Mouse (Mus musculus) MEL (cell line): ENCODE measurements around the gene Crisp4. TPM values are rescaled to one million over a fixed set of nuclear protein-coding genes. Genes with fewer than 3 reads are reported as not detected.

Experiments used
- DNase-seq: peaks from one replicate; pipeline ENCODE4 v3.0.0; 2011; ENCODE audit warnings: low read depth, low spot score
- H3K27ac ChIP-seq: 2 replicates; pipeline ENCODE4 v1.5.1; 2012; ENCODE audit warnings: low read depth, mild to moderate bottlenecking, control low read depth, low read length, moderate library complexity; ENCODE audit not compliant: control insufficient read depth
- H3K27me3 ChIP-seq, 2 experiments: fragments of 150-350 bp in 1 of 2; sonication (generic) in 1 of 2; 2 replicates each; pipeline ENCODE4 v1.6.1; 2012; ENCODE audit warnings: low read length in 2 of 2, mild to moderate bottlenecking in 2 of 2, improper control_type of control experiment in 1 of 2, moderate library complexity in 1 of 2; ENCODE audit not compliant: insufficient read depth in 2 of 2, control insufficient read depth in 1 of 2
- H3K36me3 ChIP-seq, 2 experiments: 2 replicates each; pipeline ENCODE4 v1.6.1; 2012 to 2014; ENCODE audit warnings: low read length in 2 of 2, improper control_type of control experiment in 1 of 2, inconsistent platforms in 1 of 2, mild to moderate bottlenecking in 1 of 2; ENCODE audit not compliant: insufficient read depth in 2 of 2, control insufficient read depth in 1 of 2
- H3K4me1 ChIP-seq, 2 experiments: fragments of 150-350 bp in 1 of 2; sonication (generic) in 1 of 2; 2 replicates each; pipeline ENCODE4 v1.6.1; 2012; ENCODE audit warnings: low read length in 2 of 2, improper control_type of control experiment in 1 of 2, mild to moderate bottlenecking in 1 of 2; ENCODE audit not compliant: insufficient read depth in 2 of 2, control insufficient read depth in 1 of 2
- H3K4me3 ChIP-seq, 2 experiments: fragments of 150-350 bp in 1 of 2; sonication (generic) in 1 of 2; 2 replicates each; pipeline ENCODE4 v1.5.1; 2012; ENCODE audit warnings: low read depth in 2 of 2, low read length in 2 of 2, mild to moderate bottlenecking in 2 of 2, moderate library complexity in 2 of 2, control low read depth in 1 of 2, improper control_type of control experiment in 1 of 2; ENCODE audit not compliant: control insufficient read depth in 1 of 2, insufficient read depth in 1 of 2
- H3K79me2 ChIP-seq: 2 replicates; pipeline ENCODE4 v1.6.1; 2012; ENCODE audit warnings: mild to moderate bottlenecking, low read length, moderate library complexity; ENCODE audit not compliant: control insufficient read depth, poor library complexity, insufficient read depth
- H3K9ac ChIP-seq: 2 replicates; pipeline ENCODE4 v1.6.1; 2012; ENCODE audit warnings: low read depth, mild to moderate bottlenecking, control low read depth, low read length, moderate library complexity; ENCODE audit not compliant: control insufficient read depth, poor library complexity, severe bottlenecking
- H3K9me3 ChIP-seq: fragments of 150-350 bp; sonication (generic); replicated peaks from 2 replicates; pipeline ENCODE4 v1.6.1; 2012; ENCODE audit warnings: mild to moderate bottlenecking, low read length, improper control_type of control experiment, moderate library complexity; ENCODE audit not compliant: insufficient read depth
- BHLHE40 ChIP-seq: IDR thresholded peaks from 2 replicates; pipeline ENCODE4 v1.6.1; 2012; ENCODE audit warnings: low read depth, mild to moderate bottlenecking, inconsistent platforms, low read length, improper control_type of control experiment, borderline replicate concordance
- CHD1 ChIP-seq: IDR thresholded peaks from 2 replicates; pipeline ENCODE4 v1.6.1; 2012; ENCODE audit warnings: low read depth, mild to moderate bottlenecking, inconsistent platforms, low read length, improper control_type of control experiment
- CHD2 ChIP-seq: IDR thresholded peaks from 2 replicates; pipeline ENCODE4 v1.6.1; 2011; ENCODE audit warnings: low read length, improper control_type of control experiment
- ELF1 ChIP-seq: IDR thresholded peaks from 2 replicates; pipeline ENCODE4 v1.6.1; 2014; ENCODE audit warnings: low read depth, mild to moderate bottlenecking, inconsistent platforms, low read length, improper control_type of control experiment, moderate library complexity
- GATA1 ChIP-seq: IDR thresholded peaks from 2 replicates; pipeline ENCODE4 v1.6.1; 2011; ENCODE audit warnings: low read depth, low read length, improper control_type of control experiment
- HCFC1 ChIP-seq: IDR thresholded peaks from 2 replicates; pipeline ENCODE4 v1.6.1; 2012; ENCODE audit warnings: low read depth, mild to moderate bottlenecking, inconsistent platforms, low read length, improper control_type of control experiment, moderate library complexity
- JUND ChIP-seq: IDR thresholded peaks from 2 replicates; pipeline ENCODE4 v1.6.1; 2011; ENCODE audit warnings: low read depth, mild to moderate bottlenecking, improper control_type of control experiment, low read length
- MAFK ChIP-seq: IDR thresholded peaks from 2 replicates; pipeline ENCODE4 v1.6.1; 2011; ENCODE audit warnings: low read depth, mild to moderate bottlenecking, low read length, improper control_type of control experiment, borderline replicate concordance
- MAX ChIP-seq: IDR thresholded peaks from 2 replicates; pipeline ENCODE4 v1.6.1; 2011; ENCODE audit warnings: low read length, improper control_type of control experiment
- MYB ChIP-seq: IDR thresholded peaks from 2 replicates; pipeline ENCODE4 v1.6.1; 2011; ENCODE audit warnings: mild to moderate bottlenecking, low read depth, low read length, improper control_type of control experiment
- MYC ChIP-seq: IDR thresholded peaks from 2 replicates; pipeline ENCODE4 v1.6.1; 2011; ENCODE audit warnings: low read depth, mild to moderate bottlenecking, low read length, improper control_type of control experiment, moderate library complexity
- POLR2AphosphoS5 ChIP-seq: IDR thresholded peaks from 2 replicates; pipeline ENCODE4 v1.6.1; 2012; ENCODE audit warnings: low read depth, borderline replicate concordance, mild to moderate bottlenecking, inconsistent platforms, low read length, moderate library complexity, mixed read lengths
- SIN3A ChIP-seq: IDR thresholded peaks from 2 replicates; pipeline ENCODE4 v1.6.1; 2012; ENCODE audit warnings: low read length, improper control_type of control experiment, inconsistent platforms
- TBP ChIP-seq: IDR thresholded peaks from 2 replicates; pipeline ENCODE4 v1.8.0; 2011; ENCODE audit warnings: low read depth, low read length, improper control_type of control experiment
- UBTF ChIP-seq: IDR thresholded peaks from 2 replicates; pipeline ENCODE4 v1.6.1; 2012; ENCODE audit warnings: low read depth, mild to moderate bottlenecking, inconsistent platforms, low read length, improper control_type of control experiment, moderate library complexity, borderline replicate concordance; ENCODE audit not compliant: insufficient read depth
- USF2 ChIP-seq, 2 experiments: IDR thresholded peaks; 2 replicates each; pipeline ENCODE4 v1.6.1; 2011 to 2012; ENCODE audit warnings: improper control_type of control experiment in 2 of 2, low read length in 2 of 2, borderline replicate concordance in 1 of 2, inconsistent platforms in 1 of 2, low read depth in 1 of 2, mild to moderate bottlenecking in 1 of 2; ENCODE audit not compliant: insufficient read depth in 1 of 2
- ZC3H11A ChIP-seq: IDR thresholded peaks from 2 replicates; pipeline ENCODE4 v1.6.1; 2012; ENCODE audit warnings: low read depth, mild to moderate bottlenecking, inconsistent platforms, low read length, improper control_type of control experiment
- ZKSCAN1 ChIP-seq: IDR thresholded peaks from 2 replicates; pipeline ENCODE4 v1.6.1; 2012; ENCODE audit warnings: low read depth, mild to moderate bottlenecking, inconsistent platforms, low read length, improper control_type of control experiment, moderate library complexity
- ZMIZ1 ChIP-seq: IDR thresholded peaks from 2 replicates; pipeline ENCODE4 v1.6.1; 2012; ENCODE audit warnings: low read depth, mild to moderate bottlenecking, inconsistent platforms, low read length, improper control_type of control experiment, moderate library complexity
- polyA plus RNA-seq, 2 experiments: library from polyadenylated mRNA; stranded (reverse) in 1 of 2; unstranded in 1 of 2; fragments of >175 nt in 1 of 2; fragments of >200 nt in 1 of 2; gene quantifications; 2 replicates each; pipeline versions ENCODE4 v1.2.1 to v1.2.4; 2012; ENCODE audit warnings: low replicate concordance in 2 of 2, low read depth in 1 of 2; ENCODE audit not compliant: insufficient read length in 2 of 2, insufficient read depth in 1 of 2, missing spikeins in 1 of 2
- total RNA-seq: library from RNA; depleted of rRNA; stranded (reverse); fragments of 300-350 nt; gene quantifications from 2 replicates; pipeline ENCODE4 v1.2.3, GENCODE M21; 2012

The Crisp4 gene
- total and polyA plus RNA-seq, 3 experiments: not detected

GRCm38 (mm10) chr1:18190714-18191712 lies 45.3 kb upstream of the Crisp4 start:
- Histone ChIP-seq H3K36me3 (no peaks in the 10 kb centered on the region), H3K4me1 (no peaks in the 10 kb centered on the region), H3K9ac (no peak overlapping the region), H3K27ac (no peak overlapping the region), H3K9me3 (no peaks in the 10 kb centered on the region), H3K4me3 (no peak overlapping the region), H3K79me2 (no peaks in the 10 kb centered on the region), H3K27me3 (no peaks in the 10 kb centered on the region)
- no peak for DNase-seq
- TF ChIP-seq ZKSCAN1: no peak
- TF ChIP-seq UBTF: no peak
- no peak for TF ChIP-seq CHD2
- no peak for TF ChIP-seq SIN3A
- TF ChIP-seq HCFC1: no peak
- no peak for TF ChIP-seq ZMIZ1
- TF ChIP-seq MYB: no peak

DNA sequence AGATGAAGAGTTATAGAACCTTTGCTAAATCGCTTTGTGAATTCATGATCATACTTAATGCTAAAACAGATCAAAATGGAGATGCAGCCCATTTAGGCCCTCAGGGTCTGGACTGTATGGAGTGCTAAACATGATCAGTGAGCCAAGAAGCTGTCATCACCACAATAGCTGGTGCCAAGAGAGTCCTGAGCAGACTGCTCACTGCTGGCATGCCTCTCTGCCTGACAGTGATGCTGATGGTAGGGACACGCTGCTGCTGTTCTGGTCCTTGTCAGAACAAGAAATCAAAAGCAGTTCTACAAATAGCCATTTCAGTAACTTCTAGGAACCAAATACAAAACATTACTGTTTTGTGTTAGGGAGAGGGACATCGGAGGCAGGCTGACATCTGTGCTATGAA lies 35.5 kb upstream of the Crisp4 start:
- H3K79me2 ChIP-seq: no peaks in the 10 kb centered on the region
- no peak overlapping the region for H3K9ac ChIP-seq
- no peaks in the 10 kb centered on the region for H3K36me3 ChIP-seq
- H3K27ac ChIP-seq: no peak overlapping the region
- no peaks in the 10 kb centered on the region for H3K27me3 ChIP-seq
- no peak for DNase-seq
- TF ChIP-seq MYC (no peak), CHD2 (no peak), GATA1 (no peak), ELF1 (no peak), USF2 (IDR thresholded peaks at IDR 0.05; ENCODE audit: borderline replicate concordance in 1 of 2, insufficient read depth in 1 of 2, low read depth in 1 of 2, low read length in 2 of 2) (no peak), MAFK (no peak), POLR2AphosphoS5 (no peak)
- no peaks in the 10 kb centered on the region for H3K4me1 ChIP-seq
- no peaks in the 10 kb centered on the region for H3K9me3 ChIP-seq
- no peak overlapping the region for H3K4me3 ChIP-seq

- H3K27ac ChIP-seq: no peak overlapping the region
- H3K9ac ChIP-seq: no peak overlapping the region
- TF ChIP-seq GATA1 (no peak), ZMIZ1 (no peak), MYB (no peak), BHLHE40 (no peak), JUND (no peak), ZKSCAN1 (no peak), ZC3H11A (no peak), CHD1 (no peak), MAX (no peak), TBP (no peak)
- no peaks in the 10 kb centered on the region for H3K9me3 ChIP-seq
- H3K27me3 ChIP-seq: no peaks in the 10 kb centered on the region
- no peak overlapping the region for H3K4me3 ChIP-seq
- no peak for DNase-seq
- no peaks in the 10 kb centered on the region for H3K36me3 ChIP-seq
- no peaks in the 10 kb centered on the region for H3K79me2 ChIP-seq
- no peaks in the 10 kb centered on the region for H3K4me1 ChIP-seq
Observed at GRCm38 (mm10) chr1:18170573-18170972, 24.9 kb upstream of the Crisp4 start.
